In the genomic region with DNA sequence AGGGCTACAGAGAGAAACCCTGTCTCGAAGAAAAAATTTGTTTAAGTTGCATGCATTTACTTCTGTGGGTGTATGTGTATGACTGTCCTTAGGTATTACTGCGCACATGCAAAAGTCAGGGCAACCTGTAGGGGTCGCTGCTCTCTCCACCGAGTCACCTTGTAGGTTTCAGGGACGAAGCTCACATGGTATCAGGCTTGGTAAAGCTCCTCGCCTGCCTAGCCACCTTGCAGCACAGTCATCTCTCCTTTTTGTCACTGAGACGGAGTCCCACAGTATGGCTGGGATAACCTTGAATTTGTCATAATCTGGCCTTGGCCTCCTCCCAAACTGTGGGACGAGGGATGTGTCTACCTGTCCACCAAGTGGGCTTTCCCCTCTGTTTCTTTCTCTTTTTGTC, we compare ENCODE assay signal across 10 mouse cellular contexts. TPM values are rescaled to one million over a fixed set of nuclear protein-coding genes. Genes with fewer than 3 reads are reported as not detected.
A peak's percentile ranks its signal among the peaks of the same experiment; 100 is the strongest.
DNase-seq lines count a peak whose midpoint lies in the region; ATAC-seq and TF ChIP-seq lines count a peak whose summit lies in the region.
"Had no signal": no experiment of that assay in that cellular context is flagged by ENCODE, and none has a peak within 500 bp of the region (broad histone marks: within the 10 kb centered on the region; RNA-seq: fewer than 3 reads in every experiment).

No protein-coding gene starts in this region.

- no peaks in the 10 kb centered on the region for H3K27me3 ChIP-seq in liver, embryonic 11.5 days (replicated peaks; ENCODE audit: control insufficient read depth, insufficient read depth, low read length)
- H3K27me3 ChIP-seq: heart, embryonic 15.5 days had no signal

- peak; percentile 48 for TF ChIP-seq CTCF in gastrocnemius, adult 2 months (IDR thresholded peaks at IDR 0.05)

- no peak overlapping the region for H3K9ac ChIP-seq in liver, embryonic 11.5 days (ENCODE audit: low read depth, low read length)
- H3K9ac ChIP-seq: heart, embryonic 15.5 days had no signal

- no peaks in the 10 kb centered on the region for H3K36me3 ChIP-seq in liver, embryonic 11.5 days (ENCODE audit: control insufficient read depth, insufficient read depth, low read length)
- H3K36me3 ChIP-seq: heart, embryonic 15.5 days had no signal

- H3K9me3 ChIP-seq in liver, embryonic 11.5 days (ENCODE audit: control insufficient read depth, low read length) = no peaks in the 10 kb centered on the region
- H3K9me3 ChIP-seq: heart, embryonic 15.5 days had no signal

- ATAC-seq in liver, embryonic 11.5 days (replicated peaks; ENCODE audit: low FRiP score) = 0 out of 2 replicates have a peak, but pooled peaks have one; percentile 31

- intact Hi-C loops in gastrocnemius, adult 2 months (cut with DNase I) = no loop called here

- no peak overlapping the region for H3K4me2 ChIP-seq in liver, embryonic 11.5 days
- H3K4me2 ChIP-seq: heart, embryonic 15.5 days had no signal

- no peak for DNase-seq in gastrocnemius, adult 2 months
- DNase-seq in gastrocnemius, postnatal 10 days = no peak
- DNase-seq in thymus, postnatal 4 days = peak; percentile 66
- DNase-seq in thymus, adult 18-20 months = no peak
- no peak for DNase-seq in liver, embryonic 11.5 days (ENCODE audit: low spot score)
- no peak for DNase-seq in right cerebral cortex, postnatal 25 days
- DNase-seq in layer of hippocampus, postnatal 14 days (ENCODE audit: low spot score in 2 of 2) = no peak
- no peak for DNase-seq in thymus, postnatal 14 days

- WGBS in liver, embryonic 11.5 days = 49% methylated on average over 8 of the region's 8 CpGs

- no peak overlapping the region for H3K4me3 ChIP-seq in gastrocnemius, adult 2 months
- H3K4me3 ChIP-seq in liver, embryonic 11.5 days (ENCODE audit: low read depth, low read length) = no peak overlapping the region
- H3K4me3 ChIP-seq: erythroblast, embryonic 14.5 days; heart, embryonic 15.5 days had no signal

- H3K27ac ChIP-seq in gastrocnemius, adult 2 months = no peak overlapping the region
- no peak overlapping the region for H3K27ac ChIP-seq in liver, embryonic 11.5 days (ENCODE audit: low read depth, low read length)
- H3K27ac ChIP-seq: heart, embryonic 15.5 days had no signal

- H3K4me1 ChIP-seq in liver, embryonic 11.5 days (replicated peaks; ENCODE audit: control insufficient read depth, insufficient read depth, low read length) = no peaks in the 10 kb centered on the region

RNA-seq across cellular contexts. Expression of gene Tnrc18, which starts 27.0 kb away (rescaled TPM):
- total RNA-seq in gastrocnemius, adult 2 months (2021) = 10 to 100 TPM; 31.5 to 32.0 TPM
- 10 to 100 TPM; 44.8 to 64.7 TPM for total RNA-seq in gastrocnemius, postnatal 10 days (2021)
- 10.9 and 11.1 TPM in 2 replicates for polyA plus RNA-seq in liver, embryonic 11.5 days (2014; fragmentation: Nextera tagmentation; extraction: Ambion mirVana)
- total RNA-seq in layer of hippocampus, postnatal 14 days (2021) = 100 to 1,000 TPM; 172 to 184 TPM

RNA-seq across cellular contexts. Expression of gene Fbxl18, which starts 50.8 kb away (rescaled TPM):
- total RNA-seq in gastrocnemius, adult 2 months (2021) = 1 to 10 TPM; 5.8 to 6.2 TPM
- 1 to 10 TPM; 7.1 to 8.4 TPM for total RNA-seq in gastrocnemius, postnatal 10 days (2021)
- polyA plus RNA-seq in liver, embryonic 11.5 days (2014; fragmentation: Nextera tagmentation; extraction: Ambion mirVana) = 6.7 TPM in 2 replicates
- total RNA-seq in layer of hippocampus, postnatal 14 days (2021) = 10 to 100 TPM; 43.1 to 46.7 TPM

Comparison
In these comparisons a context has a peak if more than half of its experiments do, and no peak if none do; other contexts are left out.
1. RNA of gene Fbxl18, which starts 50.8 kb away (total RNA-seq): 43.1 to 46.7 TPM in layer of hippocampus, postnatal 14 days; 7.1 to 8.4 TPM in gastrocnemius, postnatal 10 days and 5.8 to 6.2 TPM in gastrocnemius, adult 2 months; every median in the first group is over 4 times any median in the second.